Mouse (Mus musculus) kidney, embryonic 15.5 days (tissue): ENCODE data around the gene Bnc1. TPM values are rescaled to one million over a fixed set of nuclear protein-coding genes. Genes with fewer than 3 reads are reported as not detected.

Source experiments
- ATAC-seq: fragments of 200-750 bp; cut with Nextera tagmentation; replicated peaks from 2 replicates; pipeline ENCODE4 v1.8.0; 2017; ENCODE audit warnings: moderate TSS enrichment; ENCODE audit not compliant: low FRiP score
- H3K27ac ChIP-seq: fragments of 300-500 bp; sonication (generic); 2 replicates; pipeline ENCODE4 v1.5.1; 2015; ENCODE audit warnings: mild to moderate bottlenecking, inconsistent platforms
- H3K27me3 ChIP-seq: fragments of 300-500 bp; sonication (generic); 2 replicates; pipeline ENCODE4 v1.6.1; 2015; ENCODE audit warnings: inconsistent platforms
- H3K36me3 ChIP-seq: fragments of 300-500 bp; sonication (generic); 2 replicates; pipeline ENCODE4 v1.6.1; 2015; ENCODE audit warnings: inconsistent platforms
- H3K4me1 ChIP-seq: fragments of 300-500 bp; sonication (generic); 2 replicates; pipeline ENCODE4 v1.6.1; 2015; ENCODE audit warnings: inconsistent platforms
- H3K4me2 ChIP-seq: fragments of 300-500 bp; sonication (generic); 2 replicates; pipeline ENCODE4 v1.6.1; 2015; ENCODE audit warnings: moderate library complexity, mild to moderate bottlenecking, inconsistent platforms
- H3K4me3 ChIP-seq: fragments of 300-500 bp; sonication (generic); replicated peaks from 2 replicates; pipeline ENCODE4 v1.5.1; 2015; ENCODE audit warnings: mild to moderate bottlenecking, inconsistent platforms
- H3K9ac ChIP-seq: fragments of 300-500 bp; sonication (generic); 2 replicates; pipeline ENCODE4 v1.6.1; 2015; ENCODE audit warnings: mild to moderate bottlenecking, inconsistent platforms
- H3K9me3 ChIP-seq: fragments of 300-500 bp; sonication (generic); replicated peaks from 2 replicates; pipeline ENCODE4 v1.6.1; 2016; ENCODE audit warnings: inconsistent platforms
- WGBS: fragments of 180-500 bp; shearing (Covaris S2); methylation state at CpG from one replicate; pipeline ENCODE4 v1.1.7; 2015; ENCODE audit warnings: mixed read lengths; 5-methylcytosine and 5-hydroxymethylcytosine counted together
- polyA plus RNA-seq: library from polyadenylated mRNA; unstranded; fragments of >200 nt; fragmentation: Nextera tagmentation; extraction: Ambion mirVana; gene quantifications from 2 replicates; pipeline ENCODE4 v1.2.1, GENCODE M21; 2015

Gene Bnc1
- polyA plus RNA-seq, 1 experiment from 2014 or later = 0.91 TPM

DNA sequence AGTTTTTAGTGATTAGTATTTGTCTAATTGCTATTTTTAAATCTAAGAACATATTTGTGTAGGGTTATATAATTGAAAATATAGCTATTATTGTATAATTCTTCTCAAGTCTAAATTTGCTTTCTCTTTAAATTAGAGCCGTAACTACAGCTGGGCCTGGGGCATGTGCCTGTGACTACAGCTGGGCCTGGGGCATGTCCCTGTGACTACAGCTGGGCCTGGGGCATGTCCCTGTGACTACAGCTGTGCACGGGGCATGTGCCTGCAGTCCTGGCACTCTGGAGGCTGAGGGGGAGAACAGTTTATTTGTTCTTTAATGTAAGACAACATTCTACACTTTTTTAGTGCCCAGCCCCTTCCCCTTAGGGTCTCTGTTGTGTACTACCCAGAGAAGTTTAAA is 12.1 kb upstream of the Bnc1 start:
- no peak for ATAC-seq

DNA sequence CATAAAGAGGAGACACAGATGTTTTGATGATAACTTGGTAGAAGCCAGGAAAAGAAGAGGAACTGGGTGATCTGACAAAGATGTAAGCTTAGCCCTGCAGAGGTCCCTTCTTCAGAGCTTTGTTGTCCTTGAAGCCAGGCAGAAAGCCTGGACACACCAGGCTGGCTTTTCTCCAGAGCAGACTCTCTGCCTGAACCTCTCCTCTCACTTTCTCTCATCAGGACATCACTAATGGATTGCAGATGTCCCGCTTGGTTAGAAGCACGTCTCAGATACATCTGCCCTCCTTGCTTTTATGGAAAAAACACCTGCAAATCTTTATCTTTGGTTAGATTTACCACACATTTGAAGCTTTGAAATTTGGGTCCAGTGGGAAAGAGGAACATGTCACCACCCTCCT is 7.7 kb upstream of the Bnc1 start:
- Histone ChIP-seq H3K4me3 (no peak overlapping the region), H3K27ac (no peak overlapping the region), H3K4me2 (no peak overlapping the region), H3K4me1 (no peaks in the 10 kb centered on the region), H3K27me3 (peaks cover 59% of the 10 kb centered on the region), H3K9ac (no peak overlapping the region), H3K9me3 (no peaks in the 10 kb centered on the region), H3K36me3 (no peaks in the 10 kb centered on the region)
- WGBS = 46% methylated on average over 2 of the region's 2 CpGs
- ATAC-seq = no peak

More for the DNA sequence above, 12.1 kb upstream of the Bnc1 start:
- H3K36me3 ChIP-seq = no peaks in the 10 kb centered on the region
- no peak overlapping the region for H3K27ac ChIP-seq
- WGBS = 62% methylated on average over 2 of the region's 2 CpGs
- H3K4me3 ChIP-seq = no peak overlapping the region
- H3K27me3 ChIP-seq = peaks cover 24% of the 10 kb centered on the region
- no peaks in the 10 kb centered on the region for H3K9me3 ChIP-seq
- no peak overlapping the region for H3K9ac ChIP-seq
- no peaks in the 10 kb centered on the region for H3K4me1 ChIP-seq
- no peak overlapping the region for H3K4me2 ChIP-seq

DNA sequence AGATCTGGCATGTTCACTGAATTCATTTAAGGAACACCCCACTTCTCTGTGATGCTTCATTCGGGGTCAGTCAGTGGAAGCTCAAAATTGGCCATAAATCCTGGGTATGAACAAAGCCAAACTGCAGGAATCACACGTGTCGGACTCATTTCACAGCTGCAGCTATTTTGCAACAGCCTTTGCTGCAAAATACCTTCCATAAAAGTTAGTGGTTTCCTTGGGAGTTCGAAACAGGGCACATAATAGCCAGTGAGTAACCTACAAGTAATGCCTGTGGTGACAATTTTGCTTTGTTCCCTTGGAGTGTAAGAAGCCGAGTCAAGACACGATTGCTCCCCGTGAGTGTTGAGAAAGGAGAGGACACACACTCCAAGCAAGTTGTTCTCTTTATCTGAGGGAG is 7.3 kb upstream of the Bnc1 start:
- Histone ChIP-seq H3K27ac (no peak overlapping the region), H3K4me2 (no peak overlapping the region), H3K4me1 (no peaks in the 10 kb centered on the region), H3K27me3 (peaks cover 64% of the 10 kb centered on the region), H3K9me3 (no peaks in the 10 kb centered on the region), H3K4me3 (no peak overlapping the region), H3K9ac (no peak overlapping the region), H3K36me3 (no peaks in the 10 kb centered on the region)
- WGBS = 48% methylated on average over 7 of the region's 7 CpGs
- no peak for ATAC-seq

DNA sequence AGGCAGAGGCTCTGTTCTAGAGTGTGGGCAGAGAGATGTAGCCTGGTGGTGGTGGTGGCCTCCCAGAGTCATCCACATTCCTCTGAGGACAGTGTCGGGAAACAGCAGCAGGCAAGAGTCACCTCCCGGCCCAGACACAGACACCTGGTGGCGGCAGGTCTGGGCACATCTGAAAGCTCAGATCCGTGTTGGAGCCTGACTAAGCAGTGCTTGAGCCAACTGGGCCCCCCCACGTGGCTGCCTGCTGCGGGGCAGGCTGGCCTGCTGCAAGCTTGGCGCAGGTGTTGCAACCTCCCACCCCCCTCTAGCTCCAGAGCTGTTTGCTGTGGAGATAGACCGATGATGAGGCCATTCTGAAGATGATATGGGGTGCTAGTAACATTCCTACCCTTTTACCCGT is 3.9 kb upstream of the Bnc1 start:
- 20% methylated on average over 8 of the region's 9 CpGs for WGBS
- no peak for ATAC-seq

DNA sequence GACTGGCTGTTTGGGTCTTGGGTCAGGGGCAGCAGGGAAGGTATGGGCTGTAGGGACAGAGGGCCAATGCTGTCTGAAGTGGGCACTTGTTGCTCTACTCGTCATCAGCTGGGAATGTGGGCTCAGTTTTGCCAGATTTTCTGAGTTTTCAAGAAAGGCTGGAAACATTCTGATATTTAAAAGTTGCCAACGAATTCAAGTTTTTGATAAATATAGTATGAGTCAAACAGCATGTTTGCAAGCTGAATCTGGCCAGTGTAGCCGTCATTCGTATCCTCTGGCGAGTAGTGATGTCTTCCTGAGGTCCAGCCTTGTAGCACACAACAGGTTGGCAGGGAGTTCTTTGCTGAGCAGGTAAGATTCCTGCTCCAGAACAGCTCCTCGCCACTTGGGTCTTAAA is 3.0 kb upstream of the Bnc1 start:
- peaks cover 20% of the 10 kb centered on the region for H3K4me1 ChIP-seq
- H3K9me3 ChIP-seq = no peaks in the 10 kb centered on the region
- H3K27ac ChIP-seq = no peak overlapping the region
- WGBS = 81% methylated on average over 6 of the region's 6 CpGs
- ATAC-seq = no peak
- H3K4me2 ChIP-seq = no peak overlapping the region
- H3K27me3 ChIP-seq = peaks cover 91% of the 10 kb centered on the region
- H3K36me3 ChIP-seq = no peaks in the 10 kb centered on the region
- no peak overlapping the region for H3K4me3 ChIP-seq
- H3K9ac ChIP-seq = no peak overlapping the region

More for the DNA sequence above, 3.9 kb upstream of the Bnc1 start:
- Histone ChIP-seq H3K27ac (no peak overlapping the region), H3K4me3 (no peak overlapping the region), H3K4me1 (peaks cover 20% of the 10 kb centered on the region), H3K4me2 (no peak overlapping the region), H3K36me3 (no peaks in the 10 kb centered on the region), H3K9me3 (no peaks in the 10 kb centered on the region), H3K27me3 (peaks cover 91% of the 10 kb centered on the region), H3K9ac (no peak overlapping the region)

DNA sequence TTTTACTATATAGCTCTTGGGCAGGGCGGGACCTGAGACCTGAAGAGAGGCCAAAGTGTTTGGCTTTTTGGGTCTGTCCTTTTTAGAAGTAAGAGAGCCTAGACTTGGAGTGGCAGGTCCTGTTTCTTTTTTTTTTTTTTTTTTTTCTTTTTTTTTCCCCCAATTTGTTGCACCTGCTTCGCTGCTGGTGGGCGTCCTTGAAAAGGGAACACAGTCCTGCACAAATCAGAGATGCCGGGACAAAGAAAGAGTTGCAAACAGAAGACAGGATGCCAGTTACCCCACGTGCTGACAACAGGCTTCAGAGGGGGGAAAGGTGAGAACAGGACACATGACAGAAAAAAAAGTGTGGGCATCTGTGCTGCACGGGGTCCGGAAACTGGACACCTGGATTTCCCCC is 1.0 kb upstream of the Bnc1 start:
- Histone ChIP-seq H3K9ac (no peak overlapping the region), H3K4me1 (peaks cover 20% of the 10 kb centered on the region), H3K27ac (no peak overlapping the region), H3K36me3 (no peaks in the 10 kb centered on the region), H3K4me2 (peak overlapping the region; percentile 96), H3K9me3 (no peaks in the 10 kb centered on the region), H3K27me3 (peaks cover 89% of the 10 kb centered on the region), H3K4me3 (peak overlapping the region; percentile 59)
- WGBS = 44% methylated on average over 7 of the region's 7 CpGs
- ATAC-seq = no peak

DNA sequence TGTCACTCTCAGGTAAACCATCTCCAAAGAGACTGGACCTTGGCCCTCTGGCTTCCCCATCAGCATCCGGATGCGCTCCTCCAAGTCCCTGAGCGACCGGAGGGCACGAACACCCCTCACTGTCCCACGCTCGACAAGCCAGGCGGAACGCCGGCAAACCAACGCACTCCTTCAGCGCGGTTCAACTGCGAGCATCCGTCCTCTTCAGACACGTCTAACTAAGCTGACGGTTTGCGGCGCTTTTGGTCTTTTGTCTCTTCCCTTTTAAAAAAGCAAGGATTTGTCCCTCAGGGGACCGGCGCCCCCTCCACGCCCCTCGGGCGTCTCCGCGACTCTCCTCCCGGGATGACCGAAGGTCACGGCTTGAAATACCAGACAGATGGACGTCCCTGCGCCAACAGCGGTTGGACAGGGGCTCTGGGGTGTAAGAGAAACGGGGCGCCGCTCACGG is 456 bp downstream of the Bnc1 start:
- H3K27me3 ChIP-seq = peaks cover 86% of the 10 kb centered on the region

DNA sequence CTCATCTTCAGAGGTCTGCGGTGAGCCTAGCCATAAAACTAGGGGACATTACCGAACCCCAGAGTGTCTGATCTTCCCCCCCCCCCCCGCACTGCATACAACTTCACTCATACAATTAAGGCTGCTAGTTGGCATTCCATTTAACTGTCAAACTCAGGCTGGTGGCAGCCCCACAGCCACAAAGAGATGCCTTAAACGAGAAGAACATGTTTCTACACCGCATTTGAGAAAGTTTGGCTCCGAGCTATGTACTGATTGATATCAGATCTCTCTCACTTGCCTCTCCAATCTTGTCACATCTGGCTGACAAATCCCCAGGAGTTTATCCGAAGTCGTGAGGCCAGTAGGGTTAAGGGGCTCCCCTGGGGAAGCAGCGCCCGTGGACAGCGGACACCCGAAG is 976 bp downstream of the Bnc1 start:
- peaks cover 20% of the 10 kb centered on the region for H3K4me1 ChIP-seq
- H3K9ac ChIP-seq = no peak overlapping the region
- WGBS = 2% methylated on average over 12 of the region's 12 CpGs

More for the DNA sequence above, 456 bp downstream of the Bnc1 start:
- peak overlapping the region; percentile 96 for H3K4me2 ChIP-seq
- no peak overlapping the region for H3K27ac ChIP-seq
- H3K4me3 ChIP-seq = peak overlapping the region; percentile 59
- H3K4me1 ChIP-seq = peaks cover 20% of the 10 kb centered on the region
- peak; percentile 29; the same call in 1 of the 2 replicates for ATAC-seq
- WGBS = 1% methylated on average over 36 of the region's 36 CpGs
- H3K9me3 ChIP-seq = no peaks in the 10 kb centered on the region
- H3K36me3 ChIP-seq = no peaks in the 10 kb centered on the region
- H3K9ac ChIP-seq = peak overlapping the region; percentile 45; the same call in 1 of the 2 replicates

DNA sequence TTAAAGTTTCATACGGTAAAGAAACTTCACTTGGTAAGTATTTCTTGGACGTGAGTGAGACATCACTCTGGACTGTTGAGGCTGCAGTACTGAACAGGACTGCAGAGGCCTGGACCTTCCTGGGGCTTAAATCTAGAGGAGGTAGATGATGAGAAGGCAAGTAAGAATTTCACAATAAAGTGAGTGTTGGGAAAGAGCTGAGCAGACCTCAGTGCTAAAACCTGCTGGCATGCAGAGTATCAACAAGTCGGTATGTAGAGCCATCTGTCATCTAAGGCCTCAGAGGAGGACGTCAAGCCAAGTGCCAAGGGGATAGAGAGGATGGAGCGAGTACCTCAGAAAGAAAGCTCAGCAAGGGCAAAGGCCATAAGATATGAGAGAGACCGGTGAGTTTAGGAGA is 8.4 kb downstream of the Bnc1 start:
- H3K4me3 ChIP-seq = no peak overlapping the region
- no peak overlapping the region for H3K4me2 ChIP-seq
- H3K9me3 ChIP-seq = no peaks in the 10 kb centered on the region
- H3K4me1 ChIP-seq = no peaks in the 10 kb centered on the region
- H3K9ac ChIP-seq = no peak overlapping the region
- H3K27me3 ChIP-seq = peaks cover 17% of the 10 kb centered on the region
- no peak for ATAC-seq
- H3K36me3 ChIP-seq = no peaks in the 10 kb centered on the region
- no peak overlapping the region for H3K27ac ChIP-seq
- WGBS = 84% methylated on average over 6 of the region's 6 CpGs

More for the DNA sequence above, 976 bp downstream of the Bnc1 start:
- peak overlapping the region; percentile 96 for H3K4me2 ChIP-seq
- peak overlapping the region; percentile 59 for H3K4me3 ChIP-seq
- H3K27me3 ChIP-seq = peaks cover 85% of the 10 kb centered on the region
- ATAC-seq = no peak
- no peaks in the 10 kb centered on the region for H3K9me3 ChIP-seq
- H3K27ac ChIP-seq = no peak overlapping the region
- H3K36me3 ChIP-seq = no peaks in the 10 kb centered on the region

DNA sequence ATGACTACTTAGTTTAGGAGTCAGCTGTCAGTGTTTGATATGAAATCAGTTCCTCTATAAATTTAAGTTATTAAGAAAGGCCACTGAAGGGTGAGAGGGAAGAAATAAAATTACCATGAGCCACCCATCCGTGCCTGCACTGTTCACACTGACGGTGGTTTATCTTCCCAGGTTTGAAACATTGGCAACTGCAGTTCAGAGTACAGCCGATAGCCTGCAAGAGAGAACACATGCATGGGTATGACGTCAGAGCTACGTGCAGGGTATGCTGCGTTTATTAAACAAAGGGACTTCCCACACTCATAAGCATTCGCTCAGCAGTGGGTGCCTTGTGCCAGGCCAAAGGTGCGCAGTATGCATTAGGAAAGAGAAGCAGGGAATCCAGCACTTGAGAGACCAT is 13.8 kb downstream of the Bnc1 start:
- H3K4me1 ChIP-seq = no peaks in the 10 kb centered on the region
- H3K4me3 ChIP-seq = no peak overlapping the region
- H3K9ac ChIP-seq = no peak overlapping the region
- H3K27me3 ChIP-seq = no peaks in the 10 kb centered on the region
- no peaks in the 10 kb centered on the region for H3K9me3 ChIP-seq
- 79% methylated on average over 8 of the region's 8 CpGs for WGBS
- H3K36me3 ChIP-seq = no peaks in the 10 kb centered on the region
- H3K4me2 ChIP-seq = no peak overlapping the region
- no peak for ATAC-seq
- H3K27ac ChIP-seq = no peak overlapping the region

DNA sequence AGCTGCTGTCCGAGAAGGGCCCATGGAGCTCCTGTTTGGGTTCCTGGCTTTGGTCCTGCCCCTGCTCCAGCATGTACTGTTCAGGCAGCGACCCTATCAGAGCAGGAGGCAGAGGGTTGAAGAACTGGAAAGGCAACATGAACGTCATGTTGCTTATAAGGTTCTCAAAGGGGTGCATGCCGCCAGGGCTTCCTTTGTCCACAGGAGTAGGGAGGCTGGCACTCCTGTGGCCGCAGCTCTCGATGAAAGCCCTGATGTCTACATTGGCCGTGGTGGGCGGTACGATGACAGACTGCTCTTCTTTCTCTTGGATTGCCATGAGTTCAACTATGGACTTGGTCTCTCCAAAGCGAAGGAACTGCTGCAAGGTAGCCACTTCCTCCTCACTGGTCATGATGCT is 17.5 kb downstream of the Bnc1 start:
- no peak for ATAC-seq
- Histone ChIP-seq H3K9ac (no peak overlapping the region), H3K4me2 (no peak overlapping the region), H3K4me3 (no peak overlapping the region), H3K27me3 (peaks cover 7% of the 10 kb centered on the region; the same call in 1 of the 2 replicates), H3K27ac (no peak overlapping the region), H3K4me1 (no peaks in the 10 kb centered on the region), H3K36me3 (no peaks in the 10 kb centered on the region), H3K9me3 (no peaks in the 10 kb centered on the region)
- WGBS = 92% methylated on average over 10 of the region's 10 CpGs

DNA sequence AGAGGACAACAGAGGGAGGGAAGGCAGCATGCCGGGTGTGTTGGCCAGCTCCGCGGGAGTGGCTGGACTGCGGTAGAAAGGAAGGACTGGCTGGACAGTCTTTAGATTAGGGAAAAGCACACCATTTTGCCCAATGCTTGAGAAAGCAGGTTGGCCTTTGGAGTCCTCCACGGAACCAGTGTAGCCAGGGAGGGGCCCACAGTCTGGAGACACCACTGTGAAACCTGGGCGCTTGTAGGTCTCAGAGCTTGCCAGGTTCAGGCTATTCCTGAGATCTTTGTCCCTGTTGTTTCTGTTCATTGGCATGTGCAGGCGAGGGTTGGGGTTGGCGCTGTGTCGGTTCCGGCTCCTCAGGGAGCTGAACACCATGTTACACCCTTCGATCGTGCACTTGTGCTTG is 18.2 kb downstream of the Bnc1 start:
- Histone ChIP-seq H3K9ac (no peak overlapping the region), H3K4me2 (no peak overlapping the region), H3K27me3 (peaks cover 7% of the 10 kb centered on the region; the same call in 1 of the 2 replicates), H3K36me3 (no peaks in the 10 kb centered on the region), H3K9me3 (no peaks in the 10 kb centered on the region), H3K4me3 (no peak overlapping the region), H3K27ac (no peak overlapping the region), H3K4me1 (no peaks in the 10 kb centered on the region)
- WGBS = 94% methylated on average over 12 of the region's 12 CpGs
- ATAC-seq = no peak

DNA sequence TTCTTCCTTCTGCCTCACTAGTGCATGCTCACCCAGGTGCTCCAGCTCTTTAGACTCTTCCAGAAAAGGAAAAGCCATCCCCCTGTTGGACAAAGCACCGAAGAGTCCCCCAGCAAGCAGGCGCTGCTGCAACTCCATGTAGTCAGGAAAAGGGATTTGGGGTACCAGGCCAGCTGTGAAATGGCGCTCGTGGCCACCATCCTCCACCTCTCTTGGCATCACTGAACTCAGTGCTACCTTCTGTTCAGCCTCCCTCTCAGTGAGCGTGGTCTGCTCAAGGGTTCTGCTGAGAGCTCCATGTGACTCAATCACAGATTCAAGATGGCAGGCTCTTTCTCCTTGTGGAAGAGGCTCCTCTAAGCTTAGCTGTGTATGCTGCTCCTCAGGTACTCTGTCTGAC is 18.8 kb downstream of the Bnc1 start:
- peaks cover 7% of the 10 kb centered on the region; the same call in 1 of the 2 replicates for H3K27me3 ChIP-seq
- no peaks in the 10 kb centered on the region for H3K4me1 ChIP-seq
- no peak overlapping the region for H3K4me3 ChIP-seq
- WGBS = 95% methylated on average over 5 of the region's 5 CpGs
- no peak overlapping the region for H3K9ac ChIP-seq
- H3K4me2 ChIP-seq = no peak overlapping the region
- no peak for ATAC-seq
- no peaks in the 10 kb centered on the region for H3K9me3 ChIP-seq
- H3K36me3 ChIP-seq = no peaks in the 10 kb centered on the region
- no peak overlapping the region for H3K27ac ChIP-seq
